Mouse (Mus musculus): ENCODE results near the gene Tnik. TPM values are rescaled to one million over a fixed set of nuclear protein-coding genes. Genes with fewer than 3 reads are reported as not detected.

Gene Tnik
- polyA plus RNA-seq, 1 experiment from 2014 or later, result 111 TPM

DNA sequence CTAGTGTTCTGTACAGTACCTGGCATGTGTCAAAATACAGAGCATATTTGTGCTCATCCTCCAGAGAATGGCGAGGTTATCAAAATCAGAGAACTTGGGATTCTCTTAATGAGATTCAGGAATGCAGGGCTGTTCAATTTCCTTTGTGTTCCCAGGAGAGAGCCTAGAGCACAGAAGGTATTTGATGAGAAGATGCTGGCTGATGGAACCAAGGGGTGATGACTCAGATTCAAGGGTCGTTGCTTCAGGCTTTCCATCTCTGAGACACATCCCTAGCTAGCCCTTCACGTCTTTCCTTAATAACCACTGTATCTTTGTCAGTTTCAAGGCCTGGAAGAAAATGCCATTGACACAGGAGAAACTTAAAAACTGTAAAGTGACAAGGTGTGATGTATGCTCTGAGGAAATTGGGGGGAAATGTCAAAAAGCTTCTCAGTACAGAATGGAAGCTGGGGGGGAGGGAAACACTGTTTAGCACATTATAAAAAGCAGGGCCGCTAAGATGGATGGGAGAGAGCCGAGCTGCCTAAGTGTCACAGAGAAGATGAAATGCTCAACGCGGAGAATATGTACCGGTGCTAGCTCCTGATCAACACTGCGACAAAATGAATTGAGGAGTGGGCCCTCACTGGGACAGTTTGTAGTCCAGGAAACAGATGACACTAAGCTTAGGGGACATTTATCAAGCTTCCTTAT lies 380.4 kb downstream of the Tnik start:
- Histone ChIP-seq H3K9me3 (ENCODE audit: control insufficient read depth, low read length) (no peaks in the 10 kb centered on the region), H3K4me2 (ENCODE audit: low read length) (no peak overlapping the region), H3K9ac (replicated peaks; ENCODE audit: low read depth, low read length) (no peak overlapping the region), H3K36me3 (ENCODE audit: control insufficient read depth, insufficient read depth) (peaks cover 17% of the 10 kb centered on the region), H3K27me3 (replicated peaks; ENCODE audit: control insufficient read depth, insufficient read depth, low read length) (no peaks in the 10 kb centered on the region), H3K4me3 (replicated peaks; ENCODE audit: low read length) (no peak overlapping the region), H3K27ac (ENCODE audit: low read length) (no peak overlapping the region), H3K4me1 (replicated peaks; ENCODE audit: control insufficient read depth, insufficient read depth, low read length) (peaks cover 6% of the 10 kb centered on the region; the same call in 1 of the 2 replicates)
- WGBS, result 85% methylated on average over 9 of the region's 9 CpGs
- ATAC-seq, result no peak

DNA sequence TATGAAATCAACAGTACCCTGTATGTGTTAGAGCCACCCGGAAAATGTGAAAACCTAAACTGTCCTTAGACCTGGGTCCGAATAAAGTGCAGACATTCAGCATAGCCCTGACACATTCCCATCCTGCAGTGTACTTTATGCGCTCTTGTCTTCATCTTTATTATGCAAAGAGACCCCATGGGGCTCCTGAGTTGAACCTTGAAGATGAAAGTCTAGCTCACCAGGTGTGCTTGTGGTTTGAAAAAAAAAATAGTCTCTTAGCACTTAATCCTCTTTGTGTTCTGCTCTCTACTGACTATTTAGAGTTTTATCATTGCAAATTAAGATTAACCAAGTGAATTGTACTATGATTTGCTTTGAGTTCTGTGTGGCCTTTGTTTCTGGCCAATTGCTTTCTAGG lies 389.6 kb downstream of the Tnik start:
- Histone ChIP-seq H3K36me3 (ENCODE audit: control insufficient read depth, insufficient read depth) (peaks cover 6% of the 10 kb centered on the region), H3K4me3 (replicated peaks; ENCODE audit: low read length) (no peak overlapping the region), H3K9me3 (ENCODE audit: control insufficient read depth, low read length) (no peaks in the 10 kb centered on the region), H3K4me1 (replicated peaks; ENCODE audit: control insufficient read depth, insufficient read depth, low read length) (no peaks in the 10 kb centered on the region), H3K27ac (ENCODE audit: low read length) (no peak overlapping the region), H3K27me3 (replicated peaks; ENCODE audit: control insufficient read depth, insufficient read depth, low read length) (no peaks in the 10 kb centered on the region), H3K4me2 (ENCODE audit: low read length) (no peak overlapping the region), H3K9ac (replicated peaks; ENCODE audit: low read depth, low read length) (no peak overlapping the region)
- 47% methylated on average over 3 of the region's 3 CpGs for WGBS
- no peak for ATAC-seq

DNA sequence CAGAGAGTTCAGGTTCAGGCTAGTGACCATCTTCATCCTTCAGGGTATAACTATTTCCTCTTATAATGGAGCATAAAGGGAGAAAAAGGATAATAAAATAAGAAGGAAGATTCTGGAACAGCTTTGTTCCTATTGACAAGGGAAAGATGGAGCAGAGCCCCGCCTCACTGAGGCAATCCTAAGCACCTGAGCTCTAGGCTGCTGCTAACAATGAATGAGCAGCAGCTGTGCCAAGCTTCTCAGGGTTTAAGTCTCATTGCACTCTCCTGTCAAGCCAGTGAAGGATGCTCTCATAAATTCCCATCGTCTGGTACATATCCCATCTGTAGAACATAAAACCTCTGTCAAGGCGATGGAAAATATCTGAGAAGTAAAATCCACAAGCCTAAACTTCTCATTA lies 390.0 kb downstream of the Tnik start:
- Histone ChIP-seq H3K27ac (ENCODE audit: low read length) (no peak overlapping the region), H3K36me3 (ENCODE audit: control insufficient read depth, insufficient read depth) (peaks cover 7% of the 10 kb centered on the region)

DNA sequence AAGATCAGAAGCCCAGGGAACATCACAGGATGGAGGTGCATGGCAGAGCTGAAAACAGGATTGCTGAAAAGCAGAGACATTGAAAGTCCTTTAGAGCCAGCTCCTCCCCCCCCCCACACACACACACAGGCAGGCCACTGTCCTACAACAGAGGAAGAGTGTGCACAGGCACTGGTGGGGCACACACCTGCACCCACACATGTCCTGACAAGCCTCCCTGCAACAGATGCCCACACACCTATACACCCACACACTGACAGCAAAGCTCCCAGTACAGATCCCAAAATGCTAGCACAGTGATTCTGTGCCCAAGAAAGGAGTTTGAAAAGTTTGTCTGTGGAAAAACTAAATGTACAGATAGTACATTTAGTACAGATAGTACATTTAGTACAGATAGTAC lies 391.7 kb downstream of the Tnik start:
- no peaks in the 10 kb centered on the region for H3K27me3 ChIP-seq (replicated peaks; ENCODE audit: control insufficient read depth, insufficient read depth, low read length)
- peaks cover 9% of the 10 kb centered on the region for H3K36me3 ChIP-seq (ENCODE audit: control insufficient read depth, insufficient read depth)
- no peak overlapping the region for H3K9ac ChIP-seq (replicated peaks; ENCODE audit: low read depth, low read length)
- no peak overlapping the region for H3K4me3 ChIP-seq (replicated peaks; ENCODE audit: low read length)
- H3K27ac ChIP-seq (ENCODE audit: low read length), result no peak overlapping the region
- H3K4me1 ChIP-seq (replicated peaks; ENCODE audit: control insufficient read depth, insufficient read depth, low read length), result no peaks in the 10 kb centered on the region
- no peaks in the 10 kb centered on the region for H3K9me3 ChIP-seq (ENCODE audit: control insufficient read depth, low read length)
- H3K4me2 ChIP-seq (ENCODE audit: low read length), result no peak overlapping the region
- no peak for ATAC-seq

More for the DNA sequence above, 390.0 kb downstream of the Tnik start:
- ATAC-seq, result no peak
- no peaks in the 10 kb centered on the region for H3K27me3 ChIP-seq (replicated peaks; ENCODE audit: control insufficient read depth, insufficient read depth, low read length)
- H3K4me2 ChIP-seq (ENCODE audit: low read length), result no peak overlapping the region
- 80% methylated on average over 3 of the region's 3 CpGs for WGBS
- H3K9ac ChIP-seq (replicated peaks; ENCODE audit: low read depth, low read length), result no peak overlapping the region
- H3K4me3 ChIP-seq (replicated peaks; ENCODE audit: low read length), result no peak overlapping the region
- no peaks in the 10 kb centered on the region for H3K4me1 ChIP-seq (replicated peaks; ENCODE audit: control insufficient read depth, insufficient read depth, low read length)
- no peaks in the 10 kb centered on the region for H3K9me3 ChIP-seq (ENCODE audit: control insufficient read depth, low read length)

- WGBS, result 72% methylated on average over 1 of the region's 1 CpGs
- ATAC-seq, result no peak
- H3K36me3 ChIP-seq (ENCODE audit: control insufficient read depth, insufficient read depth), result peaks cover 16% of the 10 kb centered on the region; the same call in 1 of the 2 replicates
- no peaks in the 10 kb centered on the region for H3K4me1 ChIP-seq (replicated peaks; ENCODE audit: control insufficient read depth, insufficient read depth, low read length)
- H3K4me2 ChIP-seq (ENCODE audit: low read length), result no peak overlapping the region
- H3K4me3 ChIP-seq (replicated peaks; ENCODE audit: low read length), result no peak overlapping the region
- H3K27ac ChIP-seq (ENCODE audit: low read length), result no peak overlapping the region
- H3K9ac ChIP-seq (replicated peaks; ENCODE audit: low read depth, low read length), result no peak overlapping the region
- no peaks in the 10 kb centered on the region for H3K27me3 ChIP-seq (replicated peaks; ENCODE audit: control insufficient read depth, insufficient read depth, low read length)
- no peaks in the 10 kb centered on the region for H3K9me3 ChIP-seq (ENCODE audit: control insufficient read depth, low read length)
Observed at GRCm38 (mm10) chr3:28658349-28658748, 395.3 kb downstream of the Tnik start.

DNA sequence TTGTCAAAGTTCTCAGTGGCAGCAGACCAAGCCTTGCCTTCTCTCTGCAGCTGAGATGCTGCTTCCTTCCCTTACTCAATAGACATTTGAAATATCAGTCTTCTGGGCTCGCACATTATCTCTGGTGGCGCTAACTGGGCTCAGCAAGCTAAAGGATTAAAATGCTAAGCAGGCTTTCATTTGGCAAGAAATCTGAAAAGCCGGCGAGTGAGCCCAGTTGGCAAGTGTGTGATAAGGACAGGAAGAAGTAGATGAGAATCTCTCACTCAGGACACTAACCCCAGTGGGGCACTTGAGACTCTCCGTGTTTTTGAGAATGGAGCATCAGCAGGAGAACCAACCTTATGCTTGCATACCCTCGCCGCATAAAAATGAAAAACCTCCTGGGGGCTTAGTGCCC lies 417.8 kb downstream of the Tnik start:
- Histone ChIP-seq H3K4me2 (ENCODE audit: low read length) (no peak overlapping the region), H3K4me3 (replicated peaks; ENCODE audit: low read length) (no peak overlapping the region), H3K9ac (replicated peaks; ENCODE audit: low read depth, low read length) (no peak overlapping the region), H3K36me3 (ENCODE audit: control insufficient read depth, insufficient read depth) (no peaks in the 10 kb centered on the region), H3K4me1 (replicated peaks; ENCODE audit: control insufficient read depth, insufficient read depth, low read length) (no peaks in the 10 kb centered on the region), H3K27me3 (replicated peaks; ENCODE audit: control insufficient read depth, insufficient read depth, low read length) (no peaks in the 10 kb centered on the region), H3K27ac (ENCODE audit: low read length) (no peak overlapping the region), H3K9me3 (ENCODE audit: control insufficient read depth, low read length) (no peaks in the 10 kb centered on the region)
- WGBS, result 47% methylated on average over 7 of the region's 7 CpGs
- ATAC-seq, result no peak

DNA sequence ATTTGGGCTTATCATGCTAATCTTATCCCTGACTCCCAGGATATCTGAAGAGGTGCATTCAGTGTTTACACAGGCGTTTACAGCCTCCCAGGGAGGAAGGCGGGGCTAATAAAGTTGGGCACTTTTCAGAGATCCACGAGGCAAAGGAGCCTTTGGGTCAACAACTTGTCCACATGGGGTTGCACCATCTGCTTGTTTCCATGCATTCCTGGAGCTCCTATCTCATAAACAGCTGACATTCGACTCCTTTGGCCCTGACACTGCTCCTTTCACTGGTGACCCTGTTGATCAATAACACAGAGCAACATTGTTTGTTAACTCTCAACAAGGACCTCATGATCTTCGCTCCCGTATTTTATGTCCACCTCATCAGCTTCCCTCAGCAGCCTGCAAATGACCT lies 418.9 kb downstream of the Tnik start:
- Histone ChIP-seq H3K4me2 (ENCODE audit: low read length) (no peak overlapping the region), H3K4me3 (replicated peaks; ENCODE audit: low read length) (no peak overlapping the region), H3K27ac (ENCODE audit: low read length) (no peak overlapping the region), H3K27me3 (replicated peaks; ENCODE audit: control insufficient read depth, insufficient read depth, low read length) (no peaks in the 10 kb centered on the region), H3K9ac (replicated peaks; ENCODE audit: low read depth, low read length) (no peak overlapping the region), H3K9me3 (ENCODE audit: control insufficient read depth, low read length) (no peaks in the 10 kb centered on the region), H3K4me1 (replicated peaks; ENCODE audit: control insufficient read depth, insufficient read depth, low read length) (no peaks in the 10 kb centered on the region), H3K36me3 (ENCODE audit: control insufficient read depth, insufficient read depth) (no peaks in the 10 kb centered on the region)
- ATAC-seq, result no peak
- WGBS, result 63% methylated on average over 6 of the region's 6 CpGs

DNA sequence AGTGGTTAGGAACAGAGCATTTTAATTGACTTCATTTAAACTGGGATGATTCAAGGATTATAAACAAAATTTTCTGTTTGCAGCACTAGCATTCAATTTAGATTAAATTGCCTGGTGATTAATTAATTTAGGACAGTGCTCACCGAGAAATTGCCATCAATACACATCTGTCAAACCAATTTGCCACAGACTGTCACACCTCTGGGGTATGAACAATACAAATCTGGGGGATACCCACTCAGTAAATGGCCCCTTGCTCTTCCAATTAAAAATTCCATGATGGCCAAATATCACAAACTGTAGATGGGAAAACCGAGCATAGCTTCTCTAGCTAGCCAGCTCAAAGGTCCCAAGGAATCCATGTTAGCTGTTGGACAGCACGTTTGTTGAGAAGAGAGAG lies 419.4 kb downstream of the Tnik start:
- no peaks in the 10 kb centered on the region for H3K4me1 ChIP-seq (replicated peaks; ENCODE audit: control insufficient read depth, insufficient read depth, low read length)
- H3K36me3 ChIP-seq (ENCODE audit: control insufficient read depth, insufficient read depth), result no peaks in the 10 kb centered on the region
- H3K27ac ChIP-seq (ENCODE audit: low read length), result no peak overlapping the region
- 74% methylated on average over 3 of the region's 3 CpGs for WGBS
- ATAC-seq, result no peak
- no peaks in the 10 kb centered on the region for H3K27me3 ChIP-seq (replicated peaks; ENCODE audit: control insufficient read depth, insufficient read depth, low read length)
- no peak overlapping the region for H3K9ac ChIP-seq (replicated peaks; ENCODE audit: low read depth, low read length)
- no peak overlapping the region for H3K4me2 ChIP-seq (ENCODE audit: low read length)
- H3K4me3 ChIP-seq (replicated peaks; ENCODE audit: low read length), result no peak overlapping the region
- no peaks in the 10 kb centered on the region for H3K9me3 ChIP-seq (ENCODE audit: control insufficient read depth, low read length)

DNA sequence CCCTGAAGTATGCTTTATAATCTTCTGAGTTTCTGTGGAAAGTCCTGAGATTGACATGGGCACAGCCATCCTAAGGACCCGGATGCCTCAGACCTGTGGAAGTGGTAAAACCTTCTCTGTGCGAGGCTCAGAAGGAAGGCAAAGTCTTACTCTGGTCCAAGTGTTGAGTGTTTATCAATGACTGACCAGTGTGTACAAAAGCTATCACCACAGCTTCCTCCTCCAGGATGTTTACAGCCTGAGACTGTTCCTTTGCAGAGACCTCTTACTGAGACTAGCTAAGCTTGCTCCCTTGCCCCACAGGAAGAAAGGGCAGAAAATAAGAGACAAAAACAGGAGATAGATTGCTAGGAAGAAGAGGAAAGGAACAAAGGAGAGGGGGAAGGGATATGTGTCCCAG lies 422.5 kb downstream of the Tnik start:
- Histone ChIP-seq H3K36me3 (ENCODE audit: control insufficient read depth, insufficient read depth) (no peaks in the 10 kb centered on the region), H3K27me3 (replicated peaks; ENCODE audit: control insufficient read depth, insufficient read depth, low read length) (no peaks in the 10 kb centered on the region), H3K4me3 (replicated peaks; ENCODE audit: low read length) (no peak overlapping the region), H3K27ac (ENCODE audit: low read length) (no peak overlapping the region), H3K9ac (replicated peaks; ENCODE audit: low read depth, low read length) (no peak overlapping the region), H3K9me3 (ENCODE audit: control insufficient read depth, low read length) (no peaks in the 10 kb centered on the region), H3K4me1 (replicated peaks; ENCODE audit: control insufficient read depth, insufficient read depth, low read length) (no peaks in the 10 kb centered on the region), H3K4me2 (ENCODE audit: low read length) (no peak overlapping the region)
- 93% methylated on average over 2 of the region's 2 CpGs for WGBS
- no peak for ATAC-seq

DNA sequence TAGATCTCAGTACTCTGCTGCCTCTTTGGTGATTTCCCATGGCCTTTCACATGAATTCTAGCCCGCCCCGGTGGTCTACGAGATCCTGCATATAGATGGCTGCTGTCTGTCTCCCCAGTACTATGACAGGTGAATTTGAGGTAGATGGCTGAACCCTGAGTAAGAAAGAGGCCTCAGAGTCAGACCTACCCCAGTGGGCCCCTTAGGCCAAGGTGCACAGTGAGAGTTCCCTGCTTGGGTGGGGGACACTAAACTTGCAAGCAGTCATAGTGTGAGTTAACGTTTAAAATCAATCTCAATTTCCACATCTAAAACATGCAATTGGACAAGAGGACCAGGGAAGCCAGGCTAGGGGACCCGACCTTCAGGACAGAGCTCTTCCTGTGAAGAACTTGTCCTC lies 431.8 kb downstream of the Tnik start:
- no peak overlapping the region for H3K4me3 ChIP-seq (replicated peaks; ENCODE audit: low read length)
- H3K9ac ChIP-seq (replicated peaks; ENCODE audit: low read depth, low read length), result no peak overlapping the region
- no peak overlapping the region for H3K27ac ChIP-seq (ENCODE audit: low read length)
- no peak overlapping the region for H3K4me2 ChIP-seq (ENCODE audit: low read length)
- H3K4me1 ChIP-seq (replicated peaks; ENCODE audit: control insufficient read depth, insufficient read depth, low read length), result no peaks in the 10 kb centered on the region
- H3K27me3 ChIP-seq (replicated peaks; ENCODE audit: control insufficient read depth, insufficient read depth, low read length), result no peaks in the 10 kb centered on the region
- WGBS, result 91% methylated on average over 5 of the region's 5 CpGs
- no peaks in the 10 kb centered on the region for H3K9me3 ChIP-seq (ENCODE audit: control insufficient read depth, low read length)
- ATAC-seq, result no peak
- H3K36me3 ChIP-seq (ENCODE audit: control insufficient read depth, insufficient read depth), result no peaks in the 10 kb centered on the region

All from forebrain, embryonic 16.5 days (tissue).